Mouse (Mus musculus): Measurements from ENCODE around the gene Ces2g. TPM values are rescaled to one million over a fixed set of nuclear protein-coding genes. Genes with fewer than 3 reads are reported as not detected.

Gene Ces2g
- total RNA-seq, 2 experiments from 2014 or later, result 0.12 to 0.13 TPM

GRCm38 (mm10) chr8:105010000-105010399 is 48.5 kb downstream of the Ces2g start:
- Histone ChIP-seq H3K4me3 (no peak overlapping the region), H3K27ac (no peak overlapping the region)
- DNase-seq (ENCODE audit: low spot score in 2 of 2), result no peak
- no peak for TF ChIP-seq CTCF (conservative IDR thresholded peaks at IDR 0.05)

- no peak for DNase-seq (ENCODE audit: low spot score in 2 of 2)
- H3K4me3 ChIP-seq, result no peak overlapping the region
Observed at GRCm38 (mm10) chr8:105011136-105011535, 49.6 kb downstream of the Ces2g start.

GRCm38 (mm10) chr8:105014391-105014790 is 52.9 kb downstream of the Ces2g start:
- H3K27ac ChIP-seq, result no peak overlapping the region
- no peak for DNase-seq (ENCODE audit: low spot score in 2 of 2)
- H3K4me3 ChIP-seq, result no peak overlapping the region
- no peak for TF ChIP-seq CTCF (conservative IDR thresholded peaks at IDR 0.05)

More at GRCm38 (mm10) chr8:105011136-105011535, 49.6 kb downstream of the Ces2g start:
- no peak; the same call in 1 of the 2 replicates for TF ChIP-seq CTCF (conservative IDR thresholded peaks at IDR 0.05)
- H3K27ac ChIP-seq, result no peak overlapping the region

Other genes starting within 250 kb of the Ces2g start
- not detected for gene Ces2a, start 227.7 kb upstream of the Ces2g start, total RNA-seq (2021)
- not detected for gene Ces2b, start 130.1 kb upstream of the Ces2g start, total RNA-seq (2021)
- not detected for gene Ces2c, start 114.7 kb upstream of the Ces2g start, total RNA-seq (2021)
- not detected for gene Ces2e, start 35.5 kb upstream of the Ces2g start, total RNA-seq (2021)
- not detected for gene Ces2f, start 14.4 kb upstream of the Ces2g start, total RNA-seq (2021)
- not detected for gene Ces2h, start 39.1 kb downstream of the Ces2g start, total RNA-seq (2021)
- gene Ces3a, start 86.9 kb downstream of the Ces2g start, total RNA-seq (2021), result not detected
- gene Ces3b, start 122.0 kb downstream of the Ces2g start, total RNA-seq (2021), result not detected
- gene Ces4a, start 170.1 kb downstream of the Ces2g start, total RNA-seq (2021), result not detected
- 10 to 100 TPM; 20.0 to 20.4 TPM for gene Cbfb, start 209.0 kb downstream of the Ces2g start, total RNA-seq (2021)